Mouse (Mus musculus) layer of hippocampus, postnatal 36 days (tissue): ENCODE results near the gene Zfp330. TPM values are rescaled to one million over a fixed set of nuclear protein-coding genes. Genes with fewer than 3 reads are reported as not detected.
A peak's percentile ranks its signal among the peaks of the same experiment; 100 is the strongest.

ENCODE experiments used
- DNase-seq, 2 experiments: peaks; one replicate each; pipeline ENCODE4 v3.0.0; 2022
- total RNA-seq, 2 experiments: library from RNA; stranded (reverse); gene quantifications; 2 replicates each; pipeline ENCODE4 v1.2.3; 2021

Gene Zfp330
- 10 to 100 TPM; 34.4 to 36.5 TPM for total RNA-seq

DNA sequence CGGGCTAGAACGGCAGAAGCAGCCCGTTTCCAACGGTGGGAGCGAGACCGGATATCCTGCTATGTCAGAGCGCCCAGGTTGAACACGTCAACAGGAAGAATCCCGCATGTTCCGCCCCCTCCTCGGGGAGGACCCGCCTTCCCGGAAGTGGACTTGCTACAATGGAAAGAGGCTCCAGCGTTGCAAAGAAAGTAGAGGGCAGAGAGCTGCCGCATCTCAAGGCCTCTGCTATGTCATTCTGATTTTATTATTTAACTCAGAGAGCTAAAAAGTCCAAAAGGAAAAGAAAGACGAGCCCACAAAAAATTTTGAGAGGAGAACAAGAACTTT lies at the start of gene Zfp330:
TSS of gene Zfp330 (minus strand) at position 68 of the 330 bp plus-strand sequence.
- DNase-seq = peak; percentile 91

DNA sequence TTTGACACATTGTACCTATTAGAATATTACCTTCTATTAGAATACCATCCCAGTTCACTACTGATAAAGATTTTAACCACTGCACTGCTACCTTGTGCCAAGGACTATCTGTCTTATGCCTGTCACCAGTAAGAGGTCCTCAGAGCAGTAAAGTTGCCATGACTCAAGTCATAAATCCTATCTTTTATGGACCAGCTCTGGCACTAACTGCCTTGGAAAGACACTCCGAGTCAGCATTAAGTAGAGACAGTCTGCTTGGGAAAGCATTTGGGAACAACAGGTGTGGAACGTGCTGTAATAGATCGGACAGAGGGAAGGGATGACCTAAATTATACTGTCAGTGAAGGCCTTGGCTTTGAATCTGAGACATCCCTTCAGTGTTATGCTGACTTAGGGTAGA lies 4.0 kb upstream of the Zfp330 start:
- no peak for DNase-seq

DNA sequence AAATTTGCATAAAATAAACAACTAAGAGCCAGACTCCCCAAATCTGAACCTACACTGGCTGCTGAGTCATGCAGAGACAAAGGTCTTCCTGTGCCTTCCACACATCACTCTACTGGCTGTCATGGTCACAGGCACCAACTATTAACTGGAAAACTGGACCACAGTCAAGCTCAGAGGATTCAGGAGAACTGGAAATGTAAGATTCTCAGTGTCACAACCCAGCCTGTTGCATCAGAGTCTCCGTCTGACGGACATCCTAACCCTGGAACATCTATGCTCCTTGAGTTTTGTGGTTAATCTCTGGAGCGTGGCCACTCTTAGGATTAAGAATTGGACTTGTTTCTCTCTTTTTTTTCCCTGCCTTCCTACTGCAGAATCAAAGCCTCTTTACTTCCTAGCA lies 3.4 kb upstream of the Zfp330 start:
- DNase-seq = no peak

DNA sequence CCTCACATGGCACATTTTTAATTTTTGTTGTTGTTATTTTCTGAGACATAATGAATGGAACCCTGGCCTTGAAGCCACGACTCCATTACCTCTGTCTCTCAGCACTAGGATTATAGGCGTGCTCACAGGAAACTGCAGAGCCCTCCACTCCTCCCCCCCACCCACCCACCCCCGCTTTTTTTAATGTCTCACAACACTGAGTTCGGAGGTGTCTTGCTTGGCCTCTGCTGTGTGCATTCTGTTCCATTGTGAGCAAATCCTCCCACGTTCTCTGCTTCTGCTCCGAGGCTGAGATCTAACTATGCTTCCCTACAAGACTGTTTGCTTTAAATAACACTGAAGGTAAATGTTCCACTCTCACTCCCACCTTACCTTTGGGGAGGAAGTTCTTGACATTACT lies 522 bp upstream of the Zfp330 start:
- no peak for DNase-seq

DNA sequence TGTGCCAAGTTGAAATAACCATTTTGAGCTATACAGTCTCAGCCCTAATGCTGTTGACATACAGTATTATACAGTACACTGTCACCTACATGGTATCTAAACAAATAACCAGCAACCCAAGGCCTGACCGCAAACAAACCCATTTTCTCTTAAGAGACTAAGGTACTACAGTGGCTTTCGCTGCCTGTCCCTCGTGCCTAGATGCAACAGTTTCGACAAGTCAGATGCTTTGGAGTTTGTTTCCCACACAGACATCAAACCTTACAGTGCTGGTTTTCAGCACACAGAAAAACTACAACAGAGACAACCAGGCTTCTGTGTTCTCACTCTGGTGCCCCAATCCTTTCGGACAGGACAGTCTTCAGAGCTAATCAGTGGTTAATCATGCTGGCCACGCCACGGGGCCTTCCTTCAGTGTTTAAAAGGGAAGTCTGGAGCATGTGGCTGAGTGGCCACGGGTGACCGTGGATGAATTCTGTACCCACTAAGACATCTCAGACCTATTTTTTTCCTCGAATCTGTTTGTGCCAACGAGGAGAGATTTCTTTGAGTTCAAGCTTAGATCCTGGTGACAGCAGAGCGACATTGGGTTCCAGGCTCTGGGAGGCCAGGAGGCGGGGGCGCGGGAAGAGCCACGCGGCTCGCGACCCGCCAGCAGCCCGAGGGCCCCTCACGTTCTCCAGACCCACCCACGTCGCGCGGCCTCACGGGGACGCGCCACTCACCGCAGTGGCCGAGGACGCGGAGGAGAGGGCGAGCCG lies 448 bp downstream of the Zfp330 start:
- DNase-seq = no peak

DNA sequence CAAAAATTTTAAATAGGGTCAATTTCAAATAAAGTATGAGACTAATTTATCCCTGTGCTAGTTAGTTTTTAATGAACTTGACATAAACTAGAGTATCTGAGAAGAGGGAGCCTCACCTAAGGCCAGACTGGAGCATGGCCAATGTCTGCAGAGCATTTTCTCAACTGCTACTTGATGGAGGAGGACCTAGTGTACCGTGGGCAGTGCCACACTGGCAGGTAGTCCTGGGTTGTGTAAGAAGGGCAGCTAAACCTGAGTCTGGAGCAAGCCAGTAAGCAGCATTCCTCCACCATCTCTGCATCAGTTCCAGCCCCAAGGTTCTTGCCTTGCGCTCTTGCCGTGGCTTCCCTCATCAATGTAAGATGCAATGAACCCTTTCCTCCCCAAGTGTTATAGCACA lies 3.1 kb downstream of the Zfp330 start:
- DNase-seq = no peak

DNA sequence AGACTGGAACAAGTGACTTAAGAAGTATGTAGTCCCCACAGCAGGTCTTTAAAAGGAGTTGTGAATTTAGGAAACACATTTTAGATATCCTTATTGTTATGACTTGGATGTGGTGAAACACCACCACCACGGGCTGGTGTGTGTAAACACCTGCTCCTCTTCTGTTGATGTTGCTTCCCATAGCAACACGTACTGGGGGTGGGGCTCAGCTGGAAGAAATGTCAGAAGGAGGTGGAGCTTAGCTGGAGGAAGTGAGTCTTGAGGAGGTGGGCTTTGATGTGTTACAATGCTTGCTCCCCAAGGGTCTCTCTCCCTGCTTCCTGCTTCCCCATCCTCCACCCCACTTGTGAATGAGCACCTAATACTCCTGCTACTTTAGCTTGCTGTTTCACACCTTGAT lies 14.9 kb downstream of the Zfp330 start:
- no peak for DNase-seq

DNA sequence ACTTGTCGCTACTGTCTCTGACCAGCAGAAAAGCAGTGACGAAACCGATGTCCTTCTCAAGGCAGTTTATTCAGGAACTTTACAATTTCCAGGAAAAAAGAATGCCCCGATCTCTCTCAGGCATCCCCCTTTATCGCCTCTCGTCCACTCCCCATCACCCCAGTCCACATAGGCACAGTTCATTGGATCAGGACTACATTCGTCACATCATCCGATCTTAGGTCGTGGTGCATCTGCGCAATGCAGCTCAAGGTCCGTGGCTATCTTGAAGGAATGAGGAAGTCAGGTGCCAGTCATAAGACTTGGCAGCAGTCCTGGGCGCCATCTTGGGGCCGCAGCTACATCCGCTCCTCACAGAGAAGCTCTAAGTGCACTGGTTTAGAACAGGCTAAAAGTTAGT lies 19.0 kb downstream of the Zfp330 start:
- no peak for DNase-seq

DNA sequence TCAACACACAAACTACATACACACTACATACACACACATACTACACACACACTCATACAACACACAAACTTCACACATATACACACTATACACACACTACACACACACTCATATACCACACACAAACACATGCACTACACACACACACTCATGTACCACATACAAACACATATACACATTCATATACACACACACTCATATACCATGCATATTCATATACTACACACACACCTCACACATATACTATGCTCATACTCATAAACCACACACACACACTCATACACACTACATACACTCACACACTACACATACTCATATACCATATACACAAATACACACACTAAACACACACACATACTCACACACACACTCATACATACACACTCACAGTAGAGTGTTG lies 27.3 kb downstream of the Zfp330 start:
- DNase-seq = no peak

DNA sequence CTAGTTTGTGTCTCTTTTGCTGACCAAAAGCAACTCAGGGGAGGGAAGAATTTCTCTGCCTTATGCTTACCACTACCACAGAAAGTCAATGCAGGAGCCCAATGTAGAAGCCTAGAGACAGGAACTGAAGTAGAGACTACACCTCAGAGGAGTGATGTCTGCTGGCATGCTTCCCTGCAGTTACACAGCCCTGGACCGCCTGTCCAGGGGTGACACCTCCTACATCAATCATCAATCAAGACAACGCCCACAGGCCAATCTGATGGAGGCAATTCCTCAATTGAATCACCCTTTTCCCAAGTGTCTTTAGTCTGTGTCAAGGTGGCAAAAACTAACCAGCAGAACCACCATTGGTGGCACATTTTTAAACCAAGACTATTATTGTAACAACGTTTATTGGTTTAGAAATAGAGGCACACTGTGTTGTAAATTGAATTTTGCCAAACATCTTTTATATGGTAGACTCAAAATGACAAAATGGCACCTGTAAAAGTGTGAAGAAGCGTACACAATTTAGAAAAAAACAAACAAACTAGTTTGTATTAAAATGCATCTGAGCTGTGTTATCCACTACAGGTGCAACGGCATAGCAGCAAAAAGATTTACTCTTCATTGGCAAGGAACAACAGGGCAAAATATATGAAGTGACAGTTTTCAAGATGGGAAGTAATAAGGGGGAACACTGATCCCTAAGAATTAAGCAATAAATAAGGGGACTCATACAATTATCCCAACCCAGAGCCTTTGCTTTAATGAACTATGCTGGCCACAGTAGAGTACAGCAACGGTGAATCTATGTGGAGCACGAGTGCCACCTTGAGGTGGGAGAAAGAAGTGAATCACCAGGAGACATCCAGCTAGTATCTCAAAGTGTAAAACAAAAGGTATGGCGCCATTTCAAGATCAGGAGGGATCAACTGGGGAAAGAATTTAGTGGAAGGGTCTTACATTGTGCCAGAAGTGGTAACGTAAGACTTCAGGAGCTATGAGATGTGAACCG lies 29.8 kb downstream of the Zfp330 start:
- DNase-seq = peak; percentile 50 to 65

Other genes with a start within 250 kb of the Zfp330 start
- gene Rnf150, start 89.2 kb upstream of the Zfp330 start, total RNA-seq = 10 to 100 TPM; 46.6 to 48.4 TPM